Mouse (Mus musculus) gastrocnemius, postnatal 4 days (tissue): ENCODE results near the gene Sult1d1. TPM values are rescaled to one million over a fixed set of nuclear protein-coding genes. Genes with fewer than 3 reads are reported as not detected.

ENCODE experiments used
- microRNA-seq: library from miRNA; unstranded; fragments of <30 nt; microRNA quantifications from one replicate; pipeline ENCODE4 v1.2.0, GENCODE M21; 2021
- total RNA-seq, 2 experiments: library from RNA; stranded (reverse); gene quantifications; 2 replicates each; pipeline ENCODE4 v1.2.3; 2021

Sult1d1 gene
- total RNA-seq, 2 experiments from 2014 or later = 0.23 TPM; not detected in 1

Small RNA genes lying within 50 kb of the gene (microRNA-seq; reads per million reads assigned to microRNA genes)
- gene Mir3969 = not detected

Other genes with a start within 250 kb of the Sult1d1 start
- gene Ugt2a3, start 231.8 kb downstream of the Sult1d1 start, total RNA-seq = not detected
- not detected for gene Ugt2b38, start 144.8 kb downstream of the Sult1d1 start, total RNA-seq
- gene Ugt2a2, start 86.8 kb downstream of the Sult1d1 start, total RNA-seq = not detected
- not detected for gene Gm43638, start 82.2 kb downstream of the Sult1d1 start, total RNA-seq
- gene Ugt2a1, start 78.2 kb downstream of the Sult1d1 start, total RNA-seq = not detected
- not detected for gene Sult1b1, start 30.8 kb downstream of the Sult1d1 start, total RNA-seq
- gene Sult1e1, start 22.6 kb upstream of the Sult1d1 start, total RNA-seq = not detected
- gene Csn1s1, start 97.2 kb upstream of the Sult1d1 start, total RNA-seq = not detected
- not detected for gene Csn2, start 130.6 kb upstream of the Sult1d1 start, total RNA-seq
- gene Csn1s2a, start 205.5 kb upstream of the Sult1d1 start, total RNA-seq = not detected
- not detected for gene Csn1s2b, start 239.1 kb upstream of the Sult1d1 start, total RNA-seq